Mouse (Mus musculus): ENCODE data around the gene Tmem115.
"Not testable (repeated sequence)": the region's sequence is repeated elsewhere in the genome, so short reads cannot be mapped to it uniquely, and the experiment has no call there.

Tmem115 gene

DNA sequence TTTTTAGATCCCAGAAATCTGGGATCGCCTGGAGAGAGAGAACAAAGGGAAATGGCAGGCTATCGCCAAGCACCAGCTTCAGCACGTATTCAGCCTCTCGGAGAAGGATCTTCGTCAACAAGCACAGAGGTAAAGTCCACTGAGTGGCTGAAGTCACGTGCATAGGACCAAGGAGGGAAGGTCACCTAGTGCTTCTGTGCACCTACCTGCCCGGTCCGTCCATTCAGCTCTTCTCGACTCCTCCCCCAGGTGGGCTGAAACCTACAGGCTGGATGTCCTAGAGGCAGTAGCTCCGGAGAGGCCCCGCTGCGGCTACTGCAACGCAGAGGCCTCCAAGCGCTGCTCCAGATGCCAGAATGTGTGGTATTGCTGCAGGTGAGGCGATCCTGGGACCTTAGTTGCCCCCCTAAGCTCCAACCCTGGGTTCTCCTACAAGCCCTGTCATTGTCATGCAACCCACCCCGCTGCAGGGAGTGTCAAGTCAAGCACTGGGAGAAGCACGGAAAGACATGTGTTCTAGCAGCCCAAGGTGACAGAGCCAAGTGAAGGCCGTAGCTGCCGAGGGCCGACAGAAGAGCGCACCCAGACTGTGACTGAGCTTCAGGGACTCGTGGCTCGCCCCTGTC, 16.9 kb downstream of the Tmem115 start:
- DNase-seq (ENCODE audit: low spot score) = no peak

GRCm38 (mm10) chr9:107551117-107551889, 17.6 kb downstream of the Tmem115 start, which contains the start of gene Rassf1:
Gene Rassf1 (plus strand): TSS chr9:107551555.
- DNase-seq (ENCODE audit: low spot score) = no peak

DNA sequence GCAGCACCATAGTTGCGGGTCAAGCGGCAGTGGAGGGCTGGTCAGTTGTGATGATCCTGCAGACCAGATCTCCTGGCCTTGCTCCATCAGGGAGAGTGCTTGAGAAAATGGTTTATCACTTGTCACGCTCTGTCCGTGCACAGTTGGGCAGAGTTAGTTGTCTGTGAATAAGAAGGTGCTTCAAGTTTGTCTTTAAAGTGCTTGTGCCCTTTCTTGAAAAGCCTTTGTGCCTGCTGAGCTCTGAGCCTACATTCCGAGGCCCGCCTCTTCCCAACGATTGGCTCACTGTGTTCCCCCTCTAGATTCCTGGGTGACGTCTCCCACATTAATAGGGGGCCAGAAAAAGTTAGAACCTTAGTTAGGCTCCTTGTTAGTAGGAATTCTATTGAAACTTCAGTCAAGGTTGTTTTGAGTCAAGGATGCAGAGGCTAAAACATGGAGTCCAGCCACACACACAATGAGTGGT, 18.2 kb downstream of the Tmem115 start:
- DNase-seq (ENCODE audit: low spot score) = no peak

DNA sequence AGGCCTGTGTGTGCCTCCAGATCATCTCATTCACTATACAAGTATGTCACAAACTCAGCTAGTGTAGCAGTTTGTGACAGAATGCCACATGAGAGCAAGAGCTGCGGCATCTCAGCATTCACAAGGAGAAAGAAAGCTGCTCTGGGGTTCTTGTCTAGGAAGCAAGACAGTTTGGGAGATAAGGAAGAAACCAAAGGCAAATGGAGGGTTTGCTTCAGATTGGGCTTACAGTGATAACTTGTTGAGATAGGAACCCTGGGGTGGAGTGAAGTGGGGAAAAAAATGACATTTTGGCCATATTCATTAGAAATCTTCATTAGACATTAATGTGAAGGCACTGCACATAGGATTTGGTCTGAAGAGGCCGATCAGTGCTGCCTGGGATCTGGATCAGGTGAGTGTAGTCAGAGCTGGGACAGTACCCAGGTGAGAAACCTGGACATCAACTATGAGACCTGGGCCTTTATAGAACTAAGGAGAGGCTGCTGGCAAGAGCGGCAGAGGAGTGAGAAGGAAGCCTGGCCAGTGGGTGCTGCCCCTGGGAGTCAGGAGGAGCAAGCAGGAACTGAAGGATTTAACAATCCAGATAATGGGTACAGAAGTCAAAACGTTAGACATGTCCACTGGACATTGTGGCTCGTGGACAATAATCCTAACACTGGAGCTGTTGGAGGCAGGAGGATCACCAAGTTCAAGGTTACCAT, 19.1 kb downstream of the Tmem115 start:
- no peak for DNase-seq (ENCODE audit: low spot score)

DNA sequence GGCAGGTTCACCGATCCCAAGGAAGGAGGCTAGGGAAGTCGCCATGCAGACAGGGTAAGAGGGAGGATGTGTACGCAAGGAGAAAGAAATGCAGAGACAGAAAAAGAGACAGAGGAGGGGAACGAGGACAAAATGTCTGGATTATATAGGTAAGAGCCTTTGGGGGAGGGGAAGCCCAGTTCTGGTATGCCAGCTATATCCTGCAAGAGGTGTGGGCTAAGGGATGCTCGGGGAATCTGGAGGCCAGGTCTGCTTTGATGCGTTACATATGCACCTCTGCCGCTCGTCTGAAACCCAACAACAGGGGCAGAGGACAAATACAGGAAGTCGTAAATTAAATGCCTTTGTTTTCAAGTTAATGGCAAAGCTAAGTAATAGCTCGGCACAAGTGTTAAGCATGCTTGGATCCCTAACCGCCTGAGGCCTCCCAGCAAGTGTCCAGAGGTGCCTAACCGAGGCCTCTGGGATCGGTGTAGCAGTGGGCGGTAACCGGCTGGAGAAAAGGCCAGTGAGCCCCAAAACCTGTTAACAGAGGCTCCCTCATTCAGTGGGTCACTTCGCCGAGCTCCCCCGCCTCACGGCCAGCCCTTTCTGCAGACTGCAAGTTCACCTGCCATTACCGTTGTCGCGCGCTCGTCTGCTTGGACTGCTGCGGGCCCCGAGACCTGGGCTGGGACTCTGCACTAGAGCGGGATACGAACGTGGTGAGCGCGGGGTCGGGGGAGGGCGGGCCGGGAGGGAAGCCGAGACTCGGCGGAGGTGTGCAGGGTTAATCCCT, 20.0 kb downstream of the Tmem115 start:
- DNase-seq (ENCODE audit: low spot score) = no peak

DNA sequence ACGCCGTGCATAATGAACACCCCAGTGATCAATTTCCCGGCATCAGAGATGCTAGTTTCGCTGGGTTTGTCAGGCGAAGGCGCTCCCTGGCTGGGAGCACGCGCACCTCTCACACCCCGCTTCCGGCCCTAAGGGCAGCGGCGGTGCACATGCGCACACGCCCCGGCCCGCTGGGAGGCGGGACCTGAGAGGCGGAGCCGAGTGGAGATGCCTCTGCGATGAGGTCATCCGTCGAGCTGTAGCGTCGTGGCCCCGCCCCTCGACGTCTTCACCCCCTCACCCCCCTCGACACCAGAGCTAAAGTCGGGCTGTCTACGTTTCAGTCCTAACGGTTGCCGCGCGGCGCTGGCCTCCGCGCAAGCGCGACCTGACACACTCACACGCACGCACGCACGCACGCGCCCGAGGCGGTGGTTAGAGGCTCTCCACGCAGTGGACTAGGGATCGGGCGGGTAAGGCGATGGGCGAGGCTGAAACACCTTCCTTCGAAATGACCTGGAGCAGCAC, 20.6 kb downstream of the Tmem115 start:
- peak; percentile 95 for DNase-seq (ENCODE audit: low spot score)

GRCm38 (mm10) chr9:107555031-107555457, 21.3 kb downstream of the Tmem115 start:
- DNase-seq (ENCODE audit: low spot score) = no peak

- DNase-seq (ENCODE audit: low spot score) = no peak
Observed at GRCm38 (mm10) chr9:107555701-107556100, 22.0 kb downstream of the Tmem115 start.

GRCm38 (mm10) chr9:107556346-107556745, 22.6 kb downstream of the Tmem115 start:
- DNase-seq (ENCODE audit: low spot score) = no peak

DNA sequence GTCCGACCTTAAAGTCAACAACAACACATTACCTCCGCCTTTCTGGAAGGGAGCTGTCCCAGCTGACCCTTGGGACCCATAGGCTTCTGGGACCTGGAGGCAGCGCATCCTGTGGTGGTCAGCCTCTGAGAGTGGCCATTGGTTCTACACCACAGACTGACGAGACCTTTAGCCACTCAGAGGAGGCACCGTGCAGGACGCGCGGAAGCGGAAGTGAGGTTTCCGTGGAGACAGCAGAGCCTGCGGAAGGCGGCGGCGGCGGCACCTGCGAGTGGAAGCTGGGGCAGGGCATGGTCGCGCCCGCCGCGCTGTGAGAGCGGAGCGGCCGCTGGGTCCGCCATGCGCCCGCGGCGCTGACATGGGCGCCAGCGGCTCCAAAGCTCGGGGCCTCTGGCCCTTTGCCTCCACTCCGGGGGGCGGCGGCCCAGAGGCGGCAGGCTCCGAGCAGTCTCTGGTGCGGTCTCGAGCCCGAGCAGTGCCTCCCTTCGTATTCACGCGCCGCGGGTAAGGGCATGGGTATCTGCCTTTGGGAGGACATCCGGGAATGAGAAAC, 29.4 kb downstream of the Tmem115 start, which contains the start of gene Tusc2:
Gene Tusc2, plus strand, starts transcription at position 227 of the 553 bp plus-strand sequence.
- DNase-seq (ENCODE audit: low spot score) = peak; percentile 95

- not testable (repeated sequence) for DNase-seq (ENCODE audit: low spot score)
Observed at GRCm38 (mm10) chr9:107565556-107565955, 31.8 kb downstream of the Tmem115 start.

GRCm38 (mm10) chr9:107566041-107566709, 32.4 kb downstream of the Tmem115 start:
- no peak for DNase-seq (ENCODE audit: low spot score)

DNA sequence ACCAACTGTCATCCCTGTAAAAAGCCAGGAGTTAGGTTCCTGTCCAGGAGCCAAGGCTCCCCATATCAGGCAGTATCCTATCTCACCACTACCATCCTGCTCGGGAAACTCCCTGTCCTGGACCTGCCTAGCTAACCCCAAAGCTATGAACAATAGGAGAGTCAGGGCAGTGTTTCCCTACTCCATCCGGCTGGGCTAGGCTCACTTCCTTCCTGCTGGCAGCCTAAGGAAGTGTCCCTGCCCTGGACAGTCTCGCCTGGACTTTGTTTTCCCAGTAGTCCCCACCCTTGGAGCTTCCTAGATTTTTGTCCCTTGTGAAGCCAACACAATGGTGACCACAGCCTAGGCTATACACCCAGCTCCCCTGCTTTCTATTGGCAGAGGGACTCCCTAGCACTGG, 33.1 kb downstream of the Tmem115 start:
- no peak for DNase-seq (ENCODE audit: low spot score)

DNA sequence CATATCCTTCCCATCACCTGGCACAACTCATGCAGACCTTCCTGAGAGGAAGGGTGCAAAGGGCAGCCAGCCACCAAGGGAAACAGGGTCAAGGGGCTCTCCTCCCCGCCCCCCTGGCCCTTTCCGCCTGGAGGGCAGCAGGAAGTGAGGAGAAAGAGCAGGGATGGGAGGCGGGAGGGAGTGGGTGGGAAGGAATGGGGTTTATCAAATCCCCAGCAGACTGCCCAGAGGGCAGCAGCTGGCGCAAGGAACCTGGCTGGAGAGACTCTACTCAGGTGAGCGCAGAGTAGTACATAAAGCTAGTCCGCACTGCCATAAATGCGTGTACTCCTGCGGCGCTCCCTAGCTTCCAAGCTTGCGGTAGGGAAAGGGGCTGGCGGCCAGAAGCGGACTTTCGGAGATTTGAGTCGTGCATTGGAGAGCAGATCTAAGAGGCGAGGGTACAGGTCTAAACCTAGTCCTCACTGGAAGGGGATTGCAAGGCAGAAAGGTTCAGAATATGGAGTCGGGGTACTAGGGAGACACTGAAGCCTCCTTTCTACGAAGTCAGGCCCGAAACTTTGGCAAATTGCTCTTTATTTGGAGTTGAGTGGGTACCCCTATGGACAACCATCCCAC, 34.1 kb downstream of the Tmem115 start, which contains the start of gene Hyal2:
Gene Hyal2, plus strand, starts transcription at position 244 of the 618 bp plus-strand sequence.
- no peak for DNase-seq (ENCODE audit: low spot score)

DNA sequence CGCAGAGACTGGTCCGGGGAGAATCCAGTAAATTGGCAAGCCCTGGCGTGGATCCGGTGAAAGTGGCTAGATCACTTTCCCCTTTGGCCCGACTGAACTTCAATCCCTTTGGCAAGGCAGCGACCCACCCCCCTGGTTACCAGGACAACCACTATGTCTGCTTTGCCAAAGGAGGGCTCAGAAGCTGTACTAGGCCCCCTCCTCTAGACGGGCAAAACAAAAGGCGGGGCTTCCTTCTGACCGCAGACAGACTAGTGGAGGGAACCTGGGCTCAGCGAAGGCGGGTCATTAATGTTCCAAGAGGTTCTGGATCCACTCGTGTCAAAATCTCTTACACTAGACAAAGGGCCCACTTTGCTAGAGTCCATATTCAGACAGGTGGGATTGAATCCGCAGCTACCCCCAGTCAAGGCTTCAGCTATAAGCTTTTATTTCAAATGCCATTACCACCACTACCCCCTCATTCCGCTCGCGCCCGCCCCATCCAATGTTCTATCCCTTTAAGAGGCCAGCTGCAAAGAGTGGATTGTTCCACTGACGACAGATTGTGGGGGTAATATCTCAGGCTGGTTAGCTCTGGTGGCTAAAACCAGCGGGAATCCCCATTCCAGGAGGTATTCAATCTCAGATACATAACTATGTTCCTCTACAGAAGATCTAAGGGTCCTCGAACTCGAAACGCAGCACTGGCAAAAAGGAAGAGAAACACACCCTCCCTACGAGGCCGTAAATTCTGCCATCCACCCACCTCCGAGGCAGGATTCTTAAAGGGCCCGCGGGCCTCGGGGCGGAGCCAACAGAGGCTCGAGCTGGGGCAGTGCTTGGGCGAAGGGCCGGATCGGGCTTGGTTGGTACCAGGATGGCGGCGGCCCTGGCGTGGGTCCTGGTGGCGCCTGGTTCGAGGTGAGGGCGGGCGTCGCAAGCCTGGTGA, 34.9 kb downstream of the Tmem115 start:
- DNase-seq (ENCODE audit: low spot score) = no peak

GRCm38 (mm10) chr9:107569270-107569669, 35.5 kb downstream of the Tmem115 start:
- no peak for DNase-seq (ENCODE audit: low spot score)

DNA sequence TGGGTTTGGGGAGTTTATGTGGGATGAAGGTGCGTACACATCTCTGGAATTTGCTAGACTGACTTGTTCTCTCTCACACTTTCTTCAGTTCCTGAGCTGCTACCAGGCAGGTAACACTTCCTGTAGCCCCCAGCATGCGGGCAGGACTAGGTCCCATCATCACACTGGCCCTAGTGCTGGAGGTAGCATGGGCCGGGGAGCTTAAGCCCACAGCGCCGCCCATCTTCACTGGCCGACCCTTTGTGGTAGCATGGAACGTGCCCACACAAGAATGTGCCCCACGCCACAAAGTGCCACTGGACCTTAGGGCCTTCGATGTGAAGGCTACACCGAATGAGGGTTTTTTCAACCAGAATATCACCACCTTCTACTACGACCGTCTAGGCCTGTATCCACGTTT, 36.3 kb downstream of the Tmem115 start:
- DNase-seq (ENCODE audit: low spot score) = no peak

GRCm38 (mm10) chr9:107570845-107571244, 37.1 kb downstream of the Tmem115 start:
- DNase-seq (ENCODE audit: low spot score) = no peak

All from left cerebral cortex, adult 11 months (tissue).